Mouse (Mus musculus) forebrain, postnatal 0 days (tissue): ENCODE data around the gene Gpr45. TPM values are rescaled to one million over a fixed set of nuclear protein-coding genes. Genes with fewer than 3 reads are reported as not detected.

Experiments used
- ATAC-seq: fragments of 200-750 bp; cut with Nextera tagmentation; 2 replicates; pipeline ENCODE4 v1.8.0; 2017; ENCODE audit warnings: mild to moderate bottlenecking, moderate library complexity
- DNase-seq: peaks from one replicate; pipeline ENCODE4 v3.0.0-alpha.2; 2015
- H3K27ac ChIP-seq: fragments of 300-500 bp; sonication (generic); 2 replicates; pipeline ENCODE4 v1.5.1; 2014; ENCODE audit warnings: low read depth, mild to moderate bottlenecking, antibody characterized with exemption, low read length, moderate library complexity, mixed read lengths
- H3K27me3 ChIP-seq: fragments of 300-500 bp; sonication (generic); 2 replicates; pipeline ENCODE4 v1.6.1; 2014; ENCODE audit warnings: mild to moderate bottlenecking, low read length, mixed read lengths; ENCODE audit not compliant: insufficient read depth
- H3K36me3 ChIP-seq: fragments of 300-500 bp; sonication (generic); 2 replicates; pipeline ENCODE4 v1.6.1; 2014; ENCODE audit warnings: mild to moderate bottlenecking, moderate library complexity; ENCODE audit not compliant: insufficient read depth
- H3K4me1 ChIP-seq: fragments of 300-500 bp; sonication (generic); 2 replicates; pipeline ENCODE4 v1.6.1; 2014; ENCODE audit warnings: antibody characterized with exemption; ENCODE audit not compliant: insufficient read depth
- H3K4me2 ChIP-seq: fragments of 300-500 bp; sonication (generic); 2 replicates; pipeline ENCODE4 v1.6.1; 2014; ENCODE audit warnings: low read depth, mild to moderate bottlenecking, moderate library complexity
- H3K4me3 ChIP-seq: fragments of 300-500 bp; sonication (generic); 2 replicates; pipeline ENCODE4 v1.5.1; 2014; ENCODE audit warnings: low read depth, low read length, mixed read lengths
- H3K9ac ChIP-seq: fragments of 300-500 bp; sonication (generic); 2 replicates; pipeline ENCODE4 v1.6.1; 2014; ENCODE audit warnings: mild to moderate bottlenecking
- H3K9me3 ChIP-seq: fragments of 300-500 bp; sonication (generic); 2 replicates; pipeline ENCODE4 v1.6.1; 2016; ENCODE audit warnings: low read length
- CTCF ChIP-seq: sonication (generic); IDR thresholded peaks from 2 replicates; pipeline ENCODE4 v1.5.1; 2016; ENCODE audit warnings: antibody characterized with exemption, control low read depth, low read depth
- WGBS: fragments of 180-500 bp; shearing (Covaris S2); extraction: QIAGEN DNeasy Blood & Tissue Kit; methylation state at CpG from one replicate; pipeline ENCODE4 v1.1.7; 2014; 5-methylcytosine and 5-hydroxymethylcytosine counted together
- microRNA-seq, 2 experiments: library from miRNA; unstranded; fragments of <30 nt; microRNA quantifications; one replicate each; pipeline ENCODE4; 2016
- polyA plus RNA-seq: library from polyadenylated mRNA; unstranded; fragments of >200 nt; fragmentation: Nextera tagmentation; extraction: Ambion mirVana; gene quantifications from 2 replicates; pipeline ENCODE4 v1.2.1, GENCODE M21; 2015
- total RNA-seq: library from RNA; depleted of rRNA; stranded (reverse); fragments of >200 nt; gene quantifications from 2 replicates; pipeline ENCODE4 v1.2.3, GENCODE M21; 2014; rRNA removed

Gpr45 gene
- total and polyA plus RNA-seq, 2 experiments from 2014 or later: 16.3 to 21.1 TPM

GRCm38 (mm10) chr1:43070726-43071125 is 118.1 kb downstream of the Gpr45 start:
- no peak overlapping the region for H3K27ac ChIP-seq
- 86% methylated on average over 5 of the region's 5 CpGs for WGBS
- DNase-seq (no peak), ATAC-seq (no peak)
- H3K27me3 ChIP-seq: no peaks in the 10 kb centered on the region
- TF ChIP-seq CTCF: no peak
- H3K36me3 ChIP-seq: peaks cover 51% of the 10 kb centered on the region
- H3K9ac ChIP-seq: no peak overlapping the region
- no peaks in the 10 kb centered on the region for H3K9me3 ChIP-seq
- no peak overlapping the region for H3K4me3 ChIP-seq
- no peak overlapping the region for H3K4me2 ChIP-seq
- H3K4me1 ChIP-seq: no peaks in the 10 kb centered on the region

- Histone ChIP-seq H3K9me3 (no peaks in the 10 kb centered on the region), H3K9ac (no peak overlapping the region), H3K27ac (no peak overlapping the region), H3K4me3 (no peak overlapping the region), H3K4me1 (no peaks in the 10 kb centered on the region), H3K27me3 (no peaks in the 10 kb centered on the region), H3K36me3 (peaks cover 42% of the 10 kb centered on the region), H3K4me2 (no peak overlapping the region)
- DNase-seq (no peak), ATAC-seq (peak; percentile 34; the same call in 1 of the 2 replicates)
- WGBS: 66% methylated on average over 8 of the region's 8 CpGs
- no peak for TF ChIP-seq CTCF
These were observed 119.4 kb downstream of the Gpr45 start for GRCm38 (mm10) chr1:43072028-43072427.

- no peak overlapping the region for H3K4me3 ChIP-seq
- ATAC-seq: no peak
- H3K36me3 ChIP-seq: peaks cover 37% of the 10 kb centered on the region
- no peak overlapping the region for H3K9ac ChIP-seq
- no peak for DNase-seq
- H3K27me3 ChIP-seq: no peaks in the 10 kb centered on the region
- no peaks in the 10 kb centered on the region for H3K9me3 ChIP-seq
- WGBS: 78% methylated on average over 1 of the region's 1 CpGs
- H3K4me1 ChIP-seq: no peaks in the 10 kb centered on the region
- TF ChIP-seq CTCF: no peak
- no peak overlapping the region for H3K27ac ChIP-seq
- H3K4me2 ChIP-seq: no peak overlapping the region
These were observed 119.9 kb downstream of the Gpr45 start for GRCm38 (mm10) chr1:43072561-43072960.

GRCm38 (mm10) chr1:43074791-43075190 is 122.1 kb downstream of the Gpr45 start:
- DNase-seq: no peak

GRCm38 (mm10) chr1:43078124-43078523 is 125.5 kb downstream of the Gpr45 start:
- H3K36me3 ChIP-seq: peaks cover 22% of the 10 kb centered on the region
- no peak overlapping the region for H3K4me3 ChIP-seq
- no peak overlapping the region for H3K27ac ChIP-seq
- ATAC-seq (no peak), DNase-seq (no peak)
- 88% methylated on average over 2 of the region's 2 CpGs for WGBS
- H3K4me1 ChIP-seq: no peaks in the 10 kb centered on the region
- no peaks in the 10 kb centered on the region for H3K9me3 ChIP-seq
- no peaks in the 10 kb centered on the region for H3K27me3 ChIP-seq
- TF ChIP-seq CTCF: no peak
- H3K4me2 ChIP-seq: no peak overlapping the region
- no peak overlapping the region for H3K9ac ChIP-seq

More at GRCm38 (mm10) chr1:43074791-43075190, 122.1 kb downstream of the Gpr45 start:
- H3K36me3 ChIP-seq: peaks cover 31% of the 10 kb centered on the region
- H3K4me1 ChIP-seq: no peaks in the 10 kb centered on the region
- WGBS: 77% methylated on average over 2 of the region's 2 CpGs
- no peaks in the 10 kb centered on the region for H3K27me3 ChIP-seq
- no peak overlapping the region for H3K27ac ChIP-seq
- no peak for TF ChIP-seq CTCF
- no peak overlapping the region for H3K4me3 ChIP-seq
- no peak for ATAC-seq
- H3K9me3 ChIP-seq: no peaks in the 10 kb centered on the region
- no peak overlapping the region for H3K9ac ChIP-seq
- no peak overlapping the region for H3K4me2 ChIP-seq

- H3K4me3 ChIP-seq: no peak overlapping the region
- no peak overlapping the region for H3K9ac ChIP-seq
- no peaks in the 10 kb centered on the region for H3K27me3 ChIP-seq
- ATAC-seq (no peak), DNase-seq (no peak)
- no peaks in the 10 kb centered on the region for H3K4me1 ChIP-seq
- 90% methylated on average over 5 of the region's 5 CpGs for WGBS
- no peak for TF ChIP-seq CTCF
- no peak overlapping the region for H3K27ac ChIP-seq
- no peak overlapping the region for H3K4me2 ChIP-seq
- 0 out of 2 replicates have a peak, but pooled peaks cover 3% of the 10 kb centered on the region for H3K36me3 ChIP-seq
- H3K9me3 ChIP-seq: no peaks in the 10 kb centered on the region
These were observed 130.3 kb downstream of the Gpr45 start for GRCm38 (mm10) chr1:43082946-43083345.

Small RNAs within 50 kb of the gene (microRNA-seq; reads per million reads assigned to microRNA genes)
- gene Gm24001: 0 reads per million in 2 experiments

Other genes starting within 250 kb of the Gpr45 start
- 30.6 and 39.7 TPM in 2 replicates for gene Mrps9, start 101.6 kb upstream of the Gpr45 start, total RNA-seq
- 33.1 and 35.3 TPM in 2 replicates for gene Mrps9, start 101.6 kb upstream of the Gpr45 start, polyA plus RNA-seq
- 32.8 and 39.3 TPM in 2 replicates for gene Tgfbrap1, start 145.8 kb downstream of the Gpr45 start, total RNA-seq
- gene Tgfbrap1, start 145.8 kb downstream of the Gpr45 start, polyA plus RNA-seq: 12.8 and 15.8 TPM in 2 replicates
- 45.7 and 46.7 TPM in 2 replicates for gene AI597479, start 145.8 kb downstream of the Gpr45 start, total RNA-seq
- 28.4 and 37.0 TPM in 2 replicates for gene AI597479, start 145.8 kb downstream of the Gpr45 start, polyA plus RNA-seq
- gene Fhl2, start 244.1 kb downstream of the Gpr45 start, total RNA-seq: 32.1 and 33.1 TPM in 2 replicates
- gene Fhl2, start 244.1 kb downstream of the Gpr45 start, polyA plus RNA-seq: 23.1 and 27.8 TPM in 2 replicates